Mouse (Mus musculus): ENCODE measurements around the gene Cdk19.

DNA sequence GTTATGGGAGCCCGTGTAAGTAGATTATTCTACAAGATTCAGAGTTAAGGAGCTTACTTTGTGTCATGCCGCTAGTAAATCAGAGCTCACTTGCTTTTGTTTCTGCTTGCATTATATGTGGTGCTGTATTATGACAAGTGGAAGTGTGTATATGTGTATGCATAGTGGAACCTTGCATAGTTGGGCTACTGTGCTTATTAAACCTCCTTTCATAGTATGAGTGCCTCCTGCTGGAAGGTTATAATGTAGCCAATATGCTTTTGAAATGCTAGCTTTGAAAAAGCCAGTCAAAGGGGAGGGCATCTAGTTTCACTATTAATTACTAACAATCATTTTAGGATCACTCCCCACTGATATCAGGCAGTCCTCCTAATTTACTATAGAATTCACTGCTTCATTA, 89.7 kb downstream of the Cdk19 start:
- TF ChIP-seq CTCF (conservative IDR thresholded peaks at IDR 0.05; ENCODE audit: insufficient read depth, insufficient read length, low read depth, low read length) (no peak), POLR2A (IDR thresholded peaks at IDR 0.05; ENCODE audit: low read depth, low read length) (no peak)

Measured in kidney, adult 2 months (tissue).